Mouse (Mus musculus) cortical plate, adult 2 months (tissue): ENCODE results near the gene Kif1b.

Experiments used
- CTCF ChIP-seq: fragments of 200-500 bp; IDR thresholded peaks from 2 replicates; pipeline ENCODE4 v1.5.1; 2011; ENCODE audit warnings: mild to moderate bottlenecking, control low read depth, low read length; ENCODE audit not compliant: insufficient read depth; ENCODE audit errors: extremely low read depth
- POLR2A ChIP-seq: fragments of 200-500 bp; IDR thresholded peaks from 2 replicates; pipeline ENCODE4 v1.6.1; 2011; ENCODE audit warnings: mild to moderate bottlenecking, low read length, control low read depth; ENCODE audit not compliant: insufficient read depth; ENCODE audit errors: extremely low read depth

- no peak for TF ChIP-seq CTCF
- TF ChIP-seq POLR2A, result no peak
These were observed 32.1 kb upstream of the Kif1b start for GRCm38 (mm10) chr4:149339426-149340214.
